Mouse (Mus musculus): ENCODE measurements around the gene Gm10226. TPM values are rescaled to one million over a fixed set of nuclear protein-coding genes. Genes with fewer than 3 reads are reported as not detected.

Gene Gm10226
- polyA plus RNA-seq, 1 experiment from 2014 or later: 19.4 TPM

Other genes starting within 250 kb of the Gm10226 start
- 16.7 TPM in 2 replicates for gene Zfp51, start 241.5 kb upstream of the Gm10226 start, polyA plus RNA-seq (2014; fragmentation: Nextera tagmentation; extraction: Ambion mirVana)
- gene Zfp53, start 202.9 kb upstream of the Gm10226 start, polyA plus RNA-seq (2014; fragmentation: Nextera tagmentation; extraction: Ambion mirVana): 10.9 and 12.4 TPM in 2 replicates
- gene Zfp52, start 156.3 kb upstream of the Gm10226 start, polyA plus RNA-seq (2014; fragmentation: Nextera tagmentation; extraction: Ambion mirVana): 1.6 TPM in 2 replicates
- gene Zfp948, start 124.9 kb upstream of the Gm10226 start, polyA plus RNA-seq (2014; fragmentation: Nextera tagmentation; extraction: Ambion mirVana): 19.5 and 21.3 TPM in 2 replicates
- 8.5 and 9.5 TPM in 2 replicates for gene Zfp983, start 41.2 kb upstream of the Gm10226 start, polyA plus RNA-seq (2014; fragmentation: Nextera tagmentation; extraction: Ambion mirVana)
- 25.5 and 27.2 TPM in 2 replicates for gene Zfp760, start 15.9 kb downstream of the Gm10226 start, polyA plus RNA-seq (2014; fragmentation: Nextera tagmentation; extraction: Ambion mirVana)
- 8.7 and 10.9 TPM in 2 replicates for gene Zfp229, start 38.9 kb downstream of the Gm10226 start, polyA plus RNA-seq (2014; fragmentation: Nextera tagmentation; extraction: Ambion mirVana)
- gene Zfp820, start 153.9 kb downstream of the Gm10226 start, polyA plus RNA-seq (2014; fragmentation: Nextera tagmentation; extraction: Ambion mirVana): 9.1 and 9.6 TPM in 2 replicates
- 8.8 and 10.1 TPM in 2 replicates for gene Zfp995, start 218.1 kb downstream of the Gm10226 start, polyA plus RNA-seq (2014; fragmentation: Nextera tagmentation; extraction: Ambion mirVana)

Data from midbrain, embryonic 11.5 days (tissue).